Mouse (Mus musculus) midbrain, postnatal 0 days (tissue): ENCODE results near the gene Rab44. TPM values are rescaled to one million over a fixed set of nuclear protein-coding genes. Genes with fewer than 3 reads are reported as not detected.

Experiments used
- ATAC-seq: fragments of 200-750 bp; cut with Nextera tagmentation; 2 replicates; pipeline ENCODE4 v1.8.0; 2017; ENCODE audit warnings: moderate number of reproducible peaks, mild to moderate bottlenecking, moderate TSS enrichment, moderate library complexity; ENCODE audit not compliant: low FRiP score
- DNase-seq: peaks from one replicate; pipeline ENCODE4 v3.0.0-alpha.2; 2015; ENCODE audit warnings: low spot score
- H3K27ac ChIP-seq: fragments of 300-500 bp; sonication (generic); 2 replicates; pipeline ENCODE4 v1.5.1; 2014; ENCODE audit warnings: low read depth, mild to moderate bottlenecking, low read length, mixed read lengths
- H3K27me3 ChIP-seq: fragments of 300-500 bp; sonication (generic); 2 replicates; pipeline ENCODE4 v1.6.1; 2014; ENCODE audit warnings: low read length, control low read depth, mixed read lengths; ENCODE audit not compliant: insufficient read depth
- H3K36me3 ChIP-seq: fragments of 300-500 bp; sonication (generic); 2 replicates; pipeline ENCODE4 v1.6.1; 2014; ENCODE audit warnings: low read length, control low read depth, mixed read lengths; ENCODE audit not compliant: insufficient read depth
- H3K4me1 ChIP-seq: fragments of 300-500 bp; sonication (generic); 2 replicates; pipeline ENCODE4 v1.6.1; 2014; ENCODE audit warnings: mild to moderate bottlenecking, control low read depth, antibody characterized with exemption, low read length, mixed read lengths; ENCODE audit not compliant: insufficient read depth
- H3K4me2 ChIP-seq: fragments of 300-500 bp; sonication (generic); 2 replicates; pipeline ENCODE4 v1.6.1; 2014; ENCODE audit warnings: low read depth, mild to moderate bottlenecking, low read length, mixed read lengths; ENCODE audit not compliant: poor library complexity, severe bottlenecking
- H3K4me3 ChIP-seq: fragments of 300-500 bp; sonication (generic); 2 replicates; pipeline ENCODE4 v1.5.1; 2014; ENCODE audit warnings: low read depth, mild to moderate bottlenecking, low read length, moderate library complexity
- H3K9ac ChIP-seq: fragments of 300-500 bp; sonication (generic); replicated peaks from 2 replicates; pipeline ENCODE4 v1.6.1; 2014; ENCODE audit warnings: mild to moderate bottlenecking, low read length, moderate library complexity, mixed read lengths; ENCODE audit not compliant: poor library complexity, severe bottlenecking
- H3K9me3 ChIP-seq: fragments of 300-500 bp; sonication (generic); 2 replicates; pipeline ENCODE4 v1.6.1; 2016; ENCODE audit warnings: low read length, control low read depth
- CTCF ChIP-seq: IDR thresholded peaks from 2 replicates; pipeline ENCODE4 v1.5.1; 2016; ENCODE audit warnings: antibody characterized with exemption, mild to moderate bottlenecking
- WGBS: fragments of 180-500 bp; shearing (Covaris S2); extraction: QIAGEN DNeasy Blood & Tissue Kit; methylation state at CpG from one replicate; pipeline ENCODE4 v1.1.7; 2014; 5-methylcytosine and 5-hydroxymethylcytosine counted together
- polyA plus RNA-seq: library from polyadenylated mRNA; unstranded; fragments of >200 nt; fragmentation: Nextera tagmentation; extraction: Ambion mirVana; gene quantifications from 2 replicates; pipeline ENCODE4 v1.2.1, GENCODE M21; 2015
- total RNA-seq: library from RNA; depleted of rRNA; stranded (reverse); fragments of >200 nt; gene quantifications from 2 replicates; pipeline ENCODE4 v1.2.3, GENCODE M21; 2014

Rab44 gene
- total and polyA plus RNA-seq, 2 experiments from 2014 or later, result not detected

- H3K27ac ChIP-seq, result no peak overlapping the region
- 66% methylated on average over 5 of the region's 5 CpGs for WGBS
- H3K27me3 ChIP-seq, result no peaks in the 10 kb centered on the region
- DNase-seq (no peak), ATAC-seq (no peak)
- H3K9ac ChIP-seq, result no peak overlapping the region
- no peaks in the 10 kb centered on the region for H3K4me1 ChIP-seq
- H3K4me2 ChIP-seq, result no peak overlapping the region
- no peak overlapping the region for H3K4me3 ChIP-seq
- H3K9me3 ChIP-seq, result no peaks in the 10 kb centered on the region
- no peaks in the 10 kb centered on the region for H3K36me3 ChIP-seq
- TF ChIP-seq CTCF, result no peak
Measured at GRCm38 (mm10) chr17:29118057-29118456, 4.1 kb downstream of the Rab44 start.

DNA sequence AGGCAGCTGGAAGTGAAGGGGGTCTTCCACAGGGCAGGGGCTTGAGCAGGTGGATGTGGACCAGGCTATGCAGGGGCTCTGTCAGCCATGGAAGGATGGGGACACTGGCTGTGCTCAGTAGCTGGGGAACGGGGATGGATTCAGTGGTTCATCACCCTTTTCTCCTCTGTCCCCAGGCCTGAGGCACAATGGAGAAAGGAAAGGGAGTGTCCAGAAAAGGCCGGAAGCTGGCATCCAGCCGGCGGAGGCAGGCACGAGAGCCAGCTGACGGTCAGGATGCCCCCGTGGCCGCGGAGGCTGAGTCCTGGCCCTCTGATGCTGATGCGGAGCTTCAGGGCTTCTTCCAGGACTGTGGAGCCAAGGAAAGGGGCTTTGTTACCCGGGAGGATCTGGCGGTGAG lies 6.7 kb downstream of the Rab44 start:
- Histone ChIP-seq H3K36me3 (no peaks in the 10 kb centered on the region), H3K9me3 (no peaks in the 10 kb centered on the region), H3K27ac (no peak overlapping the region), H3K27me3 (no peaks in the 10 kb centered on the region), H3K9ac (no peak overlapping the region; the same call in 1 of the 2 replicates), H3K4me1 (no peaks in the 10 kb centered on the region), H3K4me2 (no peak overlapping the region), H3K4me3 (no peak overlapping the region)
- WGBS, result 49% methylated on average over 12 of the region's 12 CpGs
- ATAC-seq (no peak), DNase-seq (no peak)
- TF ChIP-seq CTCF, result no peak

GRCm38 (mm10) chr17:29122817-29123216 lies 8.9 kb downstream of the Rab44 start:
- DNase-seq, result no peak
- Histone ChIP-seq H3K4me2 (no peak overlapping the region), H3K9ac (no peak overlapping the region), H3K9me3 (no peaks in the 10 kb centered on the region), H3K36me3 (no peaks in the 10 kb centered on the region), H3K4me3 (no peak overlapping the region), H3K27ac (no peak overlapping the region), H3K27me3 (no peaks in the 10 kb centered on the region), H3K4me1 (no peaks in the 10 kb centered on the region)
- no peak for ATAC-seq
- 79% methylated on average over 6 of the region's 6 CpGs for WGBS
- no peak for TF ChIP-seq CTCF

DNA sequence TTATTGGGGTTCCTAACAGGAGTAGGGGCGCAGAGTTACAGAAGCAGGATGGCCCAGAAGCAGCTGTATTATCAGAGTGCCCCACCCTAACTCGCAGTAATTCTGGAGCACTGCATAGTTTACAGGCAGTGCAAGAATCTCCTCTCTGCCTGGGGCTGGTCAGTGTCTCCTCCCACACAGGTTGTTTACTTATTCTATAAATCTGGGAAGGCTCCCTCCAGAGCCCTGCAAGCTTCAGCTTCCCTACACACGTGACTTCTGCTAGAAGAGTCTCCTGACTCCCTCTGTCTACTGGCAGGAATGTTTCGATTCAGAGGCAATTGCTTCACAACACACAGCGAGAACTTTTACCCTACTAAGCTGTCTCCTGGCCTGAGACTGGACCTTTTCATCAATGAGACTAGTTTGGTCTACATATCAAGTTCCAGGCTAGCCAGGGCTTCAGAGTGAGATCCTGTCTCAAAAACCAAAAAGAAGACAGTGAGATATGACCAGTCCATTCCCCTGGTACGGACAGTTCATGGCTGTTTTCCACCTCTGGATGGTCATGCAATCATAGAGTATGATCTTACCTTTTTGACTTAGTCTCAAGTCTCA lies 9.7 kb downstream of the Rab44 start:
- H3K27me3 ChIP-seq, result no peaks in the 10 kb centered on the region
- 81% methylated on average over 6 of the region's 6 CpGs for WGBS
- TF ChIP-seq CTCF, result no peak
- H3K9me3 ChIP-seq, result no peaks in the 10 kb centered on the region
- H3K9ac ChIP-seq, result no peak overlapping the region
- H3K4me3 ChIP-seq, result no peak overlapping the region
- no peaks in the 10 kb centered on the region for H3K4me1 ChIP-seq
- DNase-seq (no peak), ATAC-seq (no peak)
- H3K4me2 ChIP-seq, result no peak overlapping the region
- no peaks in the 10 kb centered on the region for H3K36me3 ChIP-seq
- no peak overlapping the region for H3K27ac ChIP-seq

DNA sequence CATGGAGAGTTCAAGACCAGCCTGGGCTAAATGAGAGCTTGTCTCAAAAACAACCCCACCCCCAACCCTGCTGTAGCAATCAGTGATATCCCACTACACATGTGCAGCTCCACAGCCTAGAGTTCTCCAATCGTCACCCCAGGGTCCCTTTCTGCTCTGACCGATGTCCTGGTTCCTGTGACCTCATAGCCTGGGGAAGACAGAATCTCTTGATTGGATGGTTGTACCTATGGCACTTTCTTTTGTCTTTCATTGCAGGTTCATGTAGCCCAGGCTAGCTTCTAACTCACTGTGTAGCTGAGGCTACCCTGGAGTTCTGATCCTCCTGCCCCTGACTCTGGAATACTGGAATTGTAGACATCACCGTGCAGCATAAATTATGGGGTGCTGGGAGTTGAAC lies 12.6 kb downstream of the Rab44 start:
- Histone ChIP-seq H3K36me3 (no peaks in the 10 kb centered on the region), H3K27me3 (no peaks in the 10 kb centered on the region), H3K9ac (no peak overlapping the region), H3K27ac (no peak overlapping the region), H3K4me3 (no peak overlapping the region), H3K4me1 (no peaks in the 10 kb centered on the region), H3K4me2 (no peak overlapping the region), H3K9me3 (no peaks in the 10 kb centered on the region)
- WGBS, result 93% methylated on average over 3 of the region's 3 CpGs
- no peak for DNase-seq
- no peak for TF ChIP-seq CTCF
- ATAC-seq, result no peak

DNA sequence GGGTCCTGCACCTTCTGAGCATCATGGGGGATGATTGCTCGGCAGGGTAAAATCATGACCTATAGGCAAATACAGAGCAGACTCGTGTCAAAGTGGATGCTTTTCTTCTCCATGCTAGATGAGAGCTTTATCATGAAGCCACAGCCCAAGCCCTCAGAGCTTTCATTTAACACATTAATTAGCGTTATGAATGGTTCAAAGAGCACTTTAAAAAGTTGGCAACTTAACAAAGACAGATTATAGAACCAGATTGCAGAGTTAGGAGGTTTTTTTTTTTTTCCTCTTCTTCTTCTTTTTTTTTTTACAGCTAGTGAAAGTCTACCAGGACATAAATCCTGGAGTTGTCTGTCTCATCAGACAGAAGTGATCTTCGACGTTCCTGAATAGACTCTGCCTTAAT lies 15.4 kb downstream of the Rab44 start:
- DNase-seq (peak; percentile 25), ATAC-seq (no peak)
- 54% methylated on average over 5 of the region's 5 CpGs for WGBS

More for the DNA sequence above, 15.4 kb downstream of the Rab44 start:
- H3K4me2 ChIP-seq, result no peak overlapping the region
- H3K9ac ChIP-seq, result no peak overlapping the region
- H3K9me3 ChIP-seq, result no peaks in the 10 kb centered on the region
- no peaks in the 10 kb centered on the region for H3K4me1 ChIP-seq
- no peak overlapping the region for H3K4me3 ChIP-seq
- H3K36me3 ChIP-seq, result no peaks in the 10 kb centered on the region
- H3K27me3 ChIP-seq, result no peaks in the 10 kb centered on the region
- no peak for TF ChIP-seq CTCF
- H3K27ac ChIP-seq, result no peak overlapping the region
